Mouse (Mus musculus): ENCODE data around the gene Lrrc46.

DNA sequence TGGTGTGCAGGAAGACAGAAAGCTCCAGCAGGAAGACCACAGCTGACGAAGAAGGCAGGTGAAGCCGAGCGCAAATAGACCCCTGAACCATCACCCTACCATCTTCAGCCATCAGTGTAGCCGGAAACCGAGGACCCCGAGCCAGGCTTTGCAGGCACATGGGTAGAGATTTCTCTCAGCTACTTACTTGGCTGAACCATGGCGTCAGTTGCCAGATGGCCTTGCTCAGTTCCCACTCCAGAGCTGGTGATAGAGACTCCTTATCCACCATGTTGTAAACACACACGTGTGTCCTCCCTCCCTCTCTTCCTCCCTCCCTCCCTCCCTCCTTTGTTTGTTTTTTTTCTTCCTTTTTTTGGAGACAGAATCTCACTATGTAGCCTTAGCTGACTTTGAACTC, 33.0 kb upstream of the Lrrc46 start:
- TF ChIP-seq CTCF (IDR thresholded peaks at IDR 0.05; ENCODE audit: low read depth): no peak
- TF ChIP-seq EP300 (IDR thresholded peaks at IDR 0.05; ENCODE audit: low read depth): no peak

All from heart, postnatal 0 days (tissue).